Mouse (Mus musculus) testis, adult 2 months (tissue): ENCODE measurements at regions not wholly inside any gene's neighbourhood (a gene's known extent, or its start where the extent isn't known, plus 50 kb on each side); places are given as distances from the start of the nearest gene placed in this dataset.

Source experiments
- CTCF ChIP-seq: fragments of 200-500 bp; IDR thresholded peaks from 2 replicates; pipeline ENCODE4 v1.5.1; 2012; ENCODE audit warnings: low read depth, mild to moderate bottlenecking, inconsistent platforms, low read length, moderate library complexity; ENCODE audit not compliant: control insufficient read depth, insufficient read depth, insufficient replicate concordance
- POLR2A ChIP-seq: fragments of 200-500 bp; IDR thresholded peaks from 2 replicates; pipeline ENCODE4 v1.6.1; 2012; ENCODE audit warnings: low read depth, mild to moderate bottlenecking, inconsistent platforms, low read length, moderate library complexity; ENCODE audit not compliant: control insufficient read depth

DNA sequence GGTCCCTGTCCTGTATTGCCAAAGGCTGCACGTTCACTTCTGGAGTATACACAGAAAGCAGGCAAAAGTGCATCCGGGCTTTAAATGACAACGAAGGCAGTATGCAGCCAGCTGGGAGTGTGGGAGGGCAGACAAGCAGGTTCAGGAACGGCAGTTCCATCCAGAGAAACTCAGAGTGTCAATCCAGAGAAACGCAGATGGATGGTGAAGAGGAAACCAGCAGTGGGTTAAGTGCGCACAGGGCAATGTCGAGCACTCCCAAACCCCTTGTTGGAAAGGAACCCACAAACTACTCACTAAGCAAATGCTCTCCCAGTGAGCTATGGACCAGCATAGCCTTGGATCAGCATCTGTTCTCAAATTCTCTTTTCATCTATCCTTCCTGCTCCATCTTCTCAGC lies 1132.1 kb upstream of the Gulo start:
- no peak for TF ChIP-seq CTCF
- no peak for TF ChIP-seq POLR2A
